Mouse (Mus musculus): ENCODE measurements around the gene Thada.

DNA sequence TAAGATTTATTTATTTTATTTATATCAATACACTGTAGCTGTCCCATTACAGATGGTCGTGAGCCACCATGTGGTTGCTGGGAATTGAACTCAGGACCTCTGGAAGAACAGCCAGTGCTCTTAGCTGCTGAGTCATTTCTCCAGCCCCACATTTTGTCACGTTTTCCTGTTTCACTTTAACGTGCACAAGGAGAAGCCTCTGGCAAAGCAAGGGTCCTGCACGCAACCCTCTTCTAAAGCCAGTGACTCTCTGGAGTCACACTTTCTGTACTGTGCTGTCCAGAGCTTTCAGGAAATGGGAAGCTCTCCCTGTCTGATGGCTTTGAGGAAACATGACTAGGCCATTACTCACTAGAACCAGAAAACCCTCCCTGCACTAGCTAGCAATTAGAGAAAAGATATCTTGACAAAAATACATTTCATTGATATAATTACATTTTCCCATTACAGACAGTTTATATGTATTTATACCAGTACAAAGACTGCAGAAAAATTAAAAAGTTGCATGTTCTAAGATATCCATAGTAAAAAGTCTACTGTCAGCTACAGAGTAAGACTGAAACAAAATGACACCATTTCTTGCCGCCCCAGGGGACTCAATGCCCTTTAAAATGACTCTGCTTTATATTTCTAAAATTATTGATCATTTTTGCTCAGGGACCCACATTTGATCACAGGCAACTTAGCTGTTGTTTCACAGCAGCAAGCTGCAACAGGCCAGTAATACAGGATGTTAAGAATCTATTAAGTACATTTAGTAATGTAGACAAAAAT is 131.6 kb downstream of the Thada start:
- no peak for TF ChIP-seq CTCF (IDR thresholded peaks at IDR 0.05; ENCODE audit: control insufficient read depth, insufficient read depth, low read length)
- TF ChIP-seq POLR2A (IDR thresholded peaks at IDR 0.05; ENCODE audit: borderline replicate concordance, control insufficient read depth, low read depth, low read length), result no peak

Data from bone marrow, adult 2 months (tissue).